Mouse (Mus musculus) embryonic fibroblast, embryonic 13.5 days (primary cell): ENCODE results near the gene Grid2.

ENCODE experiments used
- CTCF ChIP-seq: IDR thresholded peaks from 2 replicates; pipeline ENCODE4 v1.5.1; 2011; ENCODE audit warnings: mild to moderate bottlenecking, control low read depth, low read length, moderate library complexity, borderline replicate concordance; ENCODE audit not compliant: insufficient read depth
- POLR2A ChIP-seq: IDR thresholded peaks from 2 replicates; pipeline ENCODE4 v1.6.1; 2011; ENCODE audit warnings: low read depth, mild to moderate bottlenecking, control low read depth, low read length, moderate library complexity

- no peak for TF ChIP-seq POLR2A
- no peak for TF ChIP-seq CTCF
Observed at GRCm38 (mm10) chr6:64202396-64203122, 946.9 kb downstream of the Grid2 start.
